Mouse (Mus musculus): ENCODE data around the gene Cd248.

DNA sequence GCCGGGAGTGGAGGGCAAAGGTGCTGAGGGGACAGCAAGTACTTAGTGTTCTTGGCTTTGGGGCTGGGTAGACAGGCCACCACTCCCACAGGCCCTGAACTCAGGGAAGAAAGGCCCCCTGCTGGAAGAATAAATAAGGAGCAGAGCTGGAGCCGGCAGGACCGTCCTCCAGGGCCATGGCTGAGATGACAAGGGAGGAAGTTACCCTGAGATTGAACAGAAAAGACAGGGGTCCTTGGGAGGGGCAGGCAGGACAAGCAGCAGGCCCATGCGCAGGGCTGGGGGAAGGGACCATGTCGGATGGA lies 40.3 kb downstream of the Cd248 start:
- TF ChIP-seq CTCF (IDR thresholded peaks at IDR 0.05; ENCODE audit: borderline replicate concordance, extremely low read depth, insufficient read depth, insufficient read length) (peak; percentile 46; the same call in 1 of the 2 replicates), POLR2A (IDR thresholded peaks at IDR 0.05; ENCODE audit: borderline replicate concordance, extremely low read depth, insufficient read depth, insufficient read length, poor library complexity, severe bottlenecking) (no peak)

All from brain, embryonic 14.5 days (tissue).